Mouse (Mus musculus): Measurements from ENCODE around the gene Mlxipl. TPM values are rescaled to one million over a fixed set of nuclear protein-coding genes. Genes with fewer than 3 reads are reported as not detected.

The Mlxipl gene
- polyA plus RNA-seq, 1 experiment from 2014 or later = 3.8 TPM

DNA sequence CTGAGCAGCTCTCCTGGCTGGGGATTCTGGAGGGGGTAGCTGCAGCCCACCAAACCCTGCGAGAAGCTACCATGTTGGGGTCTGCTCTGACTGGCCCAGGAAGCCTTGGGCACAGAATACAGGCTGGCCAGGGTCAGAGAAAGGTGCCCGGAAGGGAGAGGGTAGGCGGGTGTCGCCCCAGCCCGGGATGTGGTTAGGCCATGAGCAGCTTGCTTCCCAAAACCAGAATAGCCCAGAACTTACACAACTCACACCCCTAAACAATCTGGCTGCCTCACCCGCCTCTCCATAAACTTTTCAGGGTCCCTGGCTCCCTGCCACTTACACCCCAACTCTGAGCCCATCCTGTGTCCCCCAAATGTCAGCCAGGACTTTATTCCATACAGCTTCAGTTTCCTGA, 38.0 kb downstream of the Mlxipl start:
- Histone ChIP-seq H3K4me3 (no peak overlapping the region), H3K4me1 (no peaks in the 10 kb centered on the region; the same call in 1 of the 2 replicates), H3K27me3 (replicated peaks; ENCODE audit: low read depth, poor library complexity, severe bottlenecking) (peaks cover 17% of the 10 kb centered on the region), H3K27ac (replicated peaks) (no peak overlapping the region), H3K36me3 (replicated peaks) (no peaks in the 10 kb centered on the region), H3K9me3 (no peaks in the 10 kb centered on the region)
- DNase-seq (ENCODE audit: low spot score) = no peak
- 79% methylated on average over 6 of the region's 6 CpGs for WGBS

DNA sequence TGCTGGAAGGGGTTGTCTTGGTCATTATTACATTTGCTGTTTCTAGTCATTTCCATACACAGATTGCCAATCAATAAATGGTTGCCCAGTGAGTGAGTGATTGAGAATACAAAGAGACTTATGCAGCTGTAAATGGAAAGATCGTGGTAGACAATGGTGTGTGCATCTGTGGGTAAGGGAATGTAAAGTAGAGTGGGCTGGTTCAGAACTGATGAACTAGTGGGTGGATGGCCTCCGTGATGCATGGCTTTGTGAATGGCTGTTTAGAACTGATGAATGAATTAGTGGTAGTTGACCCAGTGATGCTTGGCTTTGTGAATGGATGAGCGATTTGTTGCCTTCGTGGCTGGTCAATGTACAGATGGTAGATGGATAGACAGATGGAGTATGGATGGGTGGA, 40.1 kb downstream of the Mlxipl start:
- 91% methylated on average over 4 of the region's 4 CpGs for WGBS
- DNase-seq (ENCODE audit: low spot score) = no peak
- no peak overlapping the region for H3K4me3 ChIP-seq
- H3K4me1 ChIP-seq = peaks cover 11% of the 10 kb centered on the region
- H3K27ac ChIP-seq (replicated peaks) = no peak overlapping the region
- H3K36me3 ChIP-seq (replicated peaks) = no peaks in the 10 kb centered on the region
- no peaks in the 10 kb centered on the region for H3K9me3 ChIP-seq
- H3K27me3 ChIP-seq (replicated peaks; ENCODE audit: low read depth, poor library complexity, severe bottlenecking) = peaks cover 37% of the 10 kb centered on the region

- Histone ChIP-seq H3K27me3 (replicated peaks; ENCODE audit: low read depth, poor library complexity, severe bottlenecking) (peaks cover 54% of the 10 kb centered on the region), H3K4me3 (peak overlapping the region; percentile 33), H3K4me1 (peaks cover 11% of the 10 kb centered on the region), H3K36me3 (replicated peaks) (no peaks in the 10 kb centered on the region), H3K9me3 (no peaks in the 10 kb centered on the region), H3K27ac (replicated peaks) (no peak overlapping the region)
- 4% methylated on average over 26 of the region's 26 CpGs for WGBS
- peak; percentile 54 for DNase-seq (ENCODE audit: low spot score)
Observed at GRCm38 (mm10) chr5:135133736-135134405, 44.2 kb downstream of the Mlxipl start.

- H3K9me3 ChIP-seq = no peaks in the 10 kb centered on the region
- DNase-seq (ENCODE audit: low spot score) = peak; percentile 53
- H3K4me3 ChIP-seq = peak overlapping the region; percentile 33
- no peak overlapping the region for H3K27ac ChIP-seq (replicated peaks)
- peaks cover 11% of the 10 kb centered on the region for H3K4me1 ChIP-seq
- 7% methylated on average over 8 of the region's 8 CpGs for WGBS
- peaks cover 54% of the 10 kb centered on the region for H3K27me3 ChIP-seq (replicated peaks; ENCODE audit: low read depth, poor library complexity, severe bottlenecking)
- no peaks in the 10 kb centered on the region for H3K36me3 ChIP-seq (replicated peaks)
Observed at GRCm38 (mm10) chr5:135134534-135134933, 44.8 kb downstream of the Mlxipl start.

DNA sequence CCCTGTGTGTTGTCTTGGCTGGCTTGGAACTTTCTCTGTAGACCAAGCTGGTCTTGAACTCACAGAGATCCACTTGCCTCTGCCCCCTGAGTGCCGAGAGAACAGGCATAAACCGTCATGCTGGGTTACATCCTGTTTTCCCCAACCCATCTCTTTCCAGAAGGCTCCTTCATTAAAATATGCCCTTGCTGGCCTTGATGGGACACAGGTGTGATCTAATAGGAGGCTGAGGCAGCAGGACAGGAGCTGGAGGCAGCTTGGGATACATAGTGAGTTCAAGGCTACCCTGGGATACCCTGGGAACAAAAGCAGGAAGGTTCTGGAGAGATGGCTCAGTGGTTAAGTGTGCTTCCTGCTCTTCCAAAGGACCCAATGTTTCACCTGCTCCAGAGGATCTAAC, 50.2 kb downstream of the Mlxipl start:
- no peak overlapping the region for H3K27ac ChIP-seq (replicated peaks)
- WGBS = 74% methylated on average over 2 of the region's 2 CpGs

GRCm38 (mm10) chr5:135144469-135144868, 54.8 kb downstream of the Mlxipl start:
- H3K36me3 ChIP-seq (replicated peaks) = no peaks in the 10 kb centered on the region
- WGBS = 52% methylated on average over 4 of the region's 4 CpGs
- H3K9me3 ChIP-seq = no peaks in the 10 kb centered on the region
- no peak overlapping the region for H3K27ac ChIP-seq (replicated peaks)
- H3K27me3 ChIP-seq (replicated peaks; ENCODE audit: low read depth, poor library complexity, severe bottlenecking) = no peaks in the 10 kb centered on the region
- no peak for DNase-seq (ENCODE audit: low spot score)
- H3K4me1 ChIP-seq = peaks cover 10% of the 10 kb centered on the region
- no peak overlapping the region for H3K4me3 ChIP-seq

More for the DNA sequence above, 50.2 kb downstream of the Mlxipl start:
- Histone ChIP-seq H3K27me3 (replicated peaks; ENCODE audit: low read depth, poor library complexity, severe bottlenecking) (peaks cover 16% of the 10 kb centered on the region), H3K9me3 (no peaks in the 10 kb centered on the region), H3K4me1 (no peaks in the 10 kb centered on the region), H3K36me3 (replicated peaks) (no peaks in the 10 kb centered on the region), H3K4me3 (no peak overlapping the region)
- no peak for DNase-seq (ENCODE audit: low spot score)

DNA sequence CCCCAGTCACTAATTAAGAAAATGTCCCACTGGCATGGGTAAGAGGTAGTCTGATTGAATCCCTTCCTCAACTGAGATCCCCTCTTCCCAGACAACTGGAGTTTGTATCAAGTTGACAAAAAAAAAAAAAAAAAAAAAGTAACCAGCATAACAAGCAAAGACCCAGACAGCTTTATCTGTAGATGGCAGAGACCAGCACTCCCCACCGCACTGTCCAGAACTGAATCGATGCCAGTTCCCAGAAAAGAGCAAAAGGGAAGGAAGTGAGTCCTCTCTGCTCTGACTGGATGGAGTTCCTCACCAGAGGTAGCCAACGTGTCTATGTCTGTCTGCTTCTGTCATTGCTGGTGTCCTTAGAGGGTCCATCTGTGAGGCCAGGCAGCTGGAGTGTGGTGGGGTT, 55.8 kb downstream of the Mlxipl start:
- no peak overlapping the region for H3K27ac ChIP-seq (replicated peaks)
- DNase-seq (ENCODE audit: low spot score) = no peak
- H3K4me1 ChIP-seq = peaks cover 14% of the 10 kb centered on the region
- H3K36me3 ChIP-seq (replicated peaks) = no peaks in the 10 kb centered on the region
- no peaks in the 10 kb centered on the region for H3K27me3 ChIP-seq (replicated peaks; ENCODE audit: low read depth, poor library complexity, severe bottlenecking)
- WGBS = 82% methylated on average over 3 of the region's 3 CpGs
- no peaks in the 10 kb centered on the region for H3K9me3 ChIP-seq
- H3K4me3 ChIP-seq = no peak overlapping the region

- DNase-seq (ENCODE audit: low spot score) = no peak
- H3K27me3 ChIP-seq (replicated peaks; ENCODE audit: low read depth, poor library complexity, severe bottlenecking) = no peaks in the 10 kb centered on the region
- no peaks in the 10 kb centered on the region for H3K36me3 ChIP-seq (replicated peaks)
- H3K4me3 ChIP-seq = no peak overlapping the region
- no peak overlapping the region for H3K27ac ChIP-seq (replicated peaks)
- peaks cover 17% of the 10 kb centered on the region for H3K4me1 ChIP-seq
- no peaks in the 10 kb centered on the region for H3K9me3 ChIP-seq
Observed at GRCm38 (mm10) chr5:135145955-135146354, 56.3 kb downstream of the Mlxipl start.

DNA sequence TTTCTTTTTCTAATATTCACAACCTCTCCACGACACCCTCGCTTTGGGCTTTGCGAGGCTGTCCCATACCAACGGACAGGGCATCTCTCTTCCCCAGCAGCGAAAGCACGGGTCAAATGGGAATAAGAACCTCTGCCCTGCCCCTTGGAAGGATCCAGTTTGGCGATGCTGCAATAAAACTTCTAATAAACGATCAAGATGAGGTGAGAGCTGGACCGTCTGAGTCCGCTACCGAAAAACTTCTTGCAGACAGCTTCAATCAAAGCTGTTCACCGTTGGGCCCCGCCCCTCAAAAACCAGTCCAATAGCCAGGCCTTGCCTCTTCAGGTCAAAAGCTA, 59.0 kb downstream of the Mlxipl start:
- peaks cover 18% of the 10 kb centered on the region for H3K4me1 ChIP-seq
- no peaks in the 10 kb centered on the region for H3K27me3 ChIP-seq (replicated peaks; ENCODE audit: low read depth, poor library complexity, severe bottlenecking)
- H3K36me3 ChIP-seq (replicated peaks) = peaks cover 16% of the 10 kb centered on the region
- no peaks in the 10 kb centered on the region for H3K9me3 ChIP-seq
- H3K4me3 ChIP-seq = peak overlapping the region; percentile 89
- peak overlapping the region; percentile 95 for H3K27ac ChIP-seq (replicated peaks)
- no peak for DNase-seq (ENCODE audit: low spot score)
- under 1% methylated on average over 13 of the region's 13 CpGs for WGBS

- Histone ChIP-seq H3K27me3 (replicated peaks; ENCODE audit: low read depth, poor library complexity, severe bottlenecking) (no peaks in the 10 kb centered on the region), H3K36me3 (replicated peaks) (peaks cover 21% of the 10 kb centered on the region), H3K9me3 (no peaks in the 10 kb centered on the region), H3K27ac (replicated peaks) (peak within 1 kb of the TSS; percentile 95), H3K4me1 (peaks cover 18% of the 10 kb centered on the region), H3K4me3 (peak within 1 kb of the TSS; percentile 89)
- peak; percentile 99 for DNase-seq (ENCODE audit: low spot score)
- WGBS = under 1% methylated on average over 63 of the region's 63 CpGs
Observed at GRCm38 (mm10) chr5:135149053-135149819, 59.5 kb downstream of the Mlxipl start, which contains the start of gene Tbl2. Gene Tbl2, plus strand, starts transcription at chr5:135149657.

DNA sequence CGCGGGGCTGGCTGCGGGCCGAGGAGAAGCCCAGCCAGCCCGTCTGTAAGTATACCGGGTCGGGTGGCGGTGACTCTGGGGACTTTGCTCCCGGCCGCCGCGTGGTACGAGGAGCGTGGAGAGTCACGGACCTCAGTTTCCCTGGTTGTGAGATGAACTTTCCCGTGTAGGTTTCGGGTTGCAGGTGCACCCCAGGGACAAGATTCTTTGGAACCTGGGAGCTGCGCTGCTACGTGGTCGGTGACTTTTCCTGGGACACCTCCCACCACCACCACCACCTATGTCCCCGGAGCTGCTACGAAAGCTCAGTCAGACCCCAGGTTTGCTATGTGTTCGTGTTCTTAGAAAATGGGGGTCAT, 60.1 kb downstream of the Mlxipl start:
- Histone ChIP-seq H3K4me3 (peak overlapping the region; percentile 89), H3K9me3 (no peaks in the 10 kb centered on the region), H3K36me3 (replicated peaks) (peaks cover 27% of the 10 kb centered on the region), H3K27ac (replicated peaks) (peak overlapping the region; percentile 95), H3K27me3 (replicated peaks; ENCODE audit: low read depth, poor library complexity, severe bottlenecking) (no peaks in the 10 kb centered on the region), H3K4me1 (peaks cover 18% of the 10 kb centered on the region)
- under 1% methylated on average over 23 of the region's 23 CpGs for WGBS
- DNase-seq (ENCODE audit: low spot score) = no peak

DNA sequence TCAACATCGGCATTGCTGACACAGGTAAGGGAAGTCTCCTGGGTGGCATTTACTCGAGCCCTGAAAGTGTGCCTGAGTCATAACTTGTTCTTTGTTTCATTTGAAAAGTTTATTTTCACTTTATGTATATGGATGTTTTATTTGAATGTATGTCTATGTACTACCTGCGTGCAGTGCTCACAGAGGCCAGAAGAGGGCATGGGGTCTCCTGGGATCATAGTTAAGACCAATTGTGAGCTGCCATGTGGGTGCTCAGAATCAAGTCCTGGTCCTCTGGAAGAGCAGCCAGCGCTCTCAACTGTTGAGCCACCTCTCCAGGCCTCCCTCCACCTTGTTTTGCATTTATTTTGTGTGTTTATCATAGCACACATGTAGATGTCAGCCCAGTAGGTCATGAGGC, 66.8 kb downstream of the Mlxipl start:
- DNase-seq (ENCODE audit: low spot score) = no peak
- Histone ChIP-seq H3K4me1 (no peaks in the 10 kb centered on the region), H3K27me3 (replicated peaks; ENCODE audit: low read depth, poor library complexity, severe bottlenecking) (no peaks in the 10 kb centered on the region), H3K36me3 (replicated peaks) (peaks cover 93% of the 10 kb centered on the region), H3K9me3 (no peaks in the 10 kb centered on the region; the same call in 1 of the 2 replicates), H3K4me3 (no peak overlapping the region), H3K27ac (replicated peaks) (no peak overlapping the region)
- 94% methylated on average over 4 of the region's 4 CpGs for WGBS

DNA sequence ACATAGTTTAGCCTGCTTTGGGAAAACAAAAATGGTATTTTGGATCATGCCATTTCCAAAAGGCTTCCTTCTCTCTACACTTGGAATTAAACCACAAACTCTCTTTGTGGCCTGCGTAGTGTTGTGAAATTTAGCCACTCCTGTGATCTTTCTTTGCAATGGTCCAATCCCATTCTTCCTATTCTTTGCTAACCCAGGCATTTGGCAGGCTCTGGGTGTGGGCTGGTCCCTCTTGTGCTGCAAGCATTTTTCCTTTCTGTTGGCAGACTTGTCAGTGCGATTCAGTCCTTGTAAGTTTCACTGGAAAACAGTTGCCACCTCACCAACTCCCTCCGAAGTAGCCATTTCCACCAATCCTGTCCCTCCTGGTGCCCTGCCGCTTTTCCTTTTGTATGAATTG, 71.5 kb downstream of the Mlxipl start:
- H3K4me1 ChIP-seq = no peaks in the 10 kb centered on the region
- H3K36me3 ChIP-seq (replicated peaks) = peaks cover 77% of the 10 kb centered on the region
- H3K9me3 ChIP-seq = no peaks in the 10 kb centered on the region; the same call in 1 of the 2 replicates
- no peak overlapping the region for H3K27ac ChIP-seq (replicated peaks)
- 95% methylated on average over 4 of the region's 4 CpGs for WGBS
- H3K27me3 ChIP-seq (replicated peaks; ENCODE audit: low read depth, poor library complexity, severe bottlenecking) = no peaks in the 10 kb centered on the region
- DNase-seq (ENCODE audit: low spot score) = no peak
- H3K4me3 ChIP-seq = no peak overlapping the region
